Mouse (Mus musculus) liver, embryonic 15.5 days (tissue): ENCODE results near the gene Tpst1. TPM values are rescaled to one million over a fixed set of nuclear protein-coding genes. Genes with fewer than 3 reads are reported as not detected.

Experiments used
- ATAC-seq: fragments of 200-750 bp; cut with Nextera tagmentation; 2 replicates; pipeline ENCODE4 v1.8.0; 2017; ENCODE audit warnings: moderate number of reproducible peaks, mild to moderate bottlenecking, moderate library complexity; ENCODE audit not compliant: insufficient read depth
- H3K27ac ChIP-seq: fragments of 300-500 bp; sonication (generic); replicated peaks from 2 replicates; pipeline ENCODE4 v1.5.1; 2015; ENCODE audit warnings: mild to moderate bottlenecking, inconsistent platforms
- H3K27me3 ChIP-seq: fragments of 300-500 bp; sonication (generic); 2 replicates; pipeline ENCODE4 v1.6.1; 2015; ENCODE audit warnings: mild to moderate bottlenecking, inconsistent platforms
- H3K36me3 ChIP-seq: fragments of 300-500 bp; sonication (generic); replicated peaks from 2 replicates; pipeline ENCODE4 v1.6.1; 2015; ENCODE audit warnings: moderate library complexity, mild to moderate bottlenecking, inconsistent platforms
- H3K4me1 ChIP-seq: fragments of 300-500 bp; sonication (generic); replicated peaks from 2 replicates; pipeline ENCODE4 v1.6.1; 2015; ENCODE audit warnings: inconsistent platforms
- H3K4me2 ChIP-seq: fragments of 300-500 bp; sonication (generic); 2 replicates; pipeline ENCODE4 v1.6.1; 2015; ENCODE audit warnings: moderate library complexity, mild to moderate bottlenecking, inconsistent platforms
- H3K4me3 ChIP-seq: fragments of 300-500 bp; sonication (generic); replicated peaks from 2 replicates; pipeline ENCODE4 v1.5.1; 2015; ENCODE audit warnings: mild to moderate bottlenecking, inconsistent platforms
- H3K9ac ChIP-seq: fragments of 300-500 bp; sonication (generic); 2 replicates; pipeline ENCODE4 v1.6.1; 2015; ENCODE audit warnings: moderate library complexity, mild to moderate bottlenecking, inconsistent platforms
- H3K9me3 ChIP-seq: fragments of 300-500 bp; sonication (generic); replicated peaks from 2 replicates; pipeline ENCODE4 v1.6.1; 2016; ENCODE audit warnings: inconsistent platforms
- WGBS: fragments of 180-500 bp; shearing (Covaris S2); methylation state at CpG from one replicate; pipeline ENCODE4 v1.1.7; 2015; ENCODE audit warnings: mixed read lengths; ENCODE audit not compliant: insufficient replicate concordance; 5-methylcytosine and 5-hydroxymethylcytosine counted together
- polyA plus RNA-seq: library from polyadenylated mRNA; unstranded; fragments of >200 nt; fragmentation: Nextera tagmentation; extraction: Ambion mirVana; gene quantifications from 2 replicates; pipeline ENCODE4 v1.2.1, GENCODE M21; 2015

Tpst1 gene
- polyA plus RNA-seq, 1 experiment from 2014 or later, result 22.6 TPM

GRCm38 (mm10) chr5:130144334-130145312 is 71.5 kb downstream of the Tpst1 start, which contains the start of gene Kctd7:
Gene Kctd7, plus strand, starts transcription at chr5:130144861.
- peaks cover 25% of the 10 kb centered on the region for H3K36me3 ChIP-seq
- under 1% methylated on average over 65 of the region's 66 CpGs for WGBS
- H3K4me3 ChIP-seq, result peak within 1 kb of the TSS; percentile 73
- H3K27ac ChIP-seq, result peak within 1 kb of the TSS; percentile 99
- H3K9ac ChIP-seq, result peak within 1 kb of the TSS; percentile 82
- H3K4me2 ChIP-seq, result peak within 1 kb of the TSS; percentile 87
- H3K9me3 ChIP-seq, result no peaks in the 10 kb centered on the region
- H3K4me1 ChIP-seq, result peaks cover 37% of the 10 kb centered on the region
- ATAC-seq, result peak; percentile 91
- H3K27me3 ChIP-seq, result no peaks in the 10 kb centered on the region

DNA sequence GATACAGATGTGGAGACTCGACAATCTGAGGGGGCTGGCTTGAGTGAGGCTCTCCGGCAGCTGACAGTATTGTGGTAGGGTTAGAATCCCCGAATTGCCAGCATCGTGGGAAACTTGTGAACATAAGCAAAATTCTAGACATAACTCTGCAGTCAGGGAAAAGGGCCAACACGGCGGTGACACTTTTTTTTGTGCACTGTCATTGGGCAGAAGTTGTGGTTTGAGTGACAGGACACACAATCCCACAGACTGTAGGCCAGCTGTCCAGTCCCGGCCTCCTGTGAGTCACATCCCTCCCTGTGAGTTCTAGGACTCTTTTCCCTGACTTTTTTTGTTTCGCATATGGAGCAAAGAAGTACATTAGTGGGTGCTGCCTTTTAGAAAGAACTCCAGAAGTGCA is 72.8 kb downstream of the Tpst1 start:
- H3K4me2 ChIP-seq, result peak overlapping the region; percentile 87
- peak overlapping the region; percentile 82 for H3K9ac ChIP-seq
- peak overlapping the region; percentile 73 for H3K4me3 ChIP-seq
- no peaks in the 10 kb centered on the region for H3K9me3 ChIP-seq
- no peaks in the 10 kb centered on the region for H3K27me3 ChIP-seq
- H3K4me1 ChIP-seq, result peaks cover 37% of the 10 kb centered on the region
- 63% methylated on average over 8 of the region's 8 CpGs for WGBS
- peaks cover 38% of the 10 kb centered on the region for H3K36me3 ChIP-seq
- peak overlapping the region; percentile 99; the same call in 1 of the 2 replicates for H3K27ac ChIP-seq
- ATAC-seq, result no peak

DNA sequence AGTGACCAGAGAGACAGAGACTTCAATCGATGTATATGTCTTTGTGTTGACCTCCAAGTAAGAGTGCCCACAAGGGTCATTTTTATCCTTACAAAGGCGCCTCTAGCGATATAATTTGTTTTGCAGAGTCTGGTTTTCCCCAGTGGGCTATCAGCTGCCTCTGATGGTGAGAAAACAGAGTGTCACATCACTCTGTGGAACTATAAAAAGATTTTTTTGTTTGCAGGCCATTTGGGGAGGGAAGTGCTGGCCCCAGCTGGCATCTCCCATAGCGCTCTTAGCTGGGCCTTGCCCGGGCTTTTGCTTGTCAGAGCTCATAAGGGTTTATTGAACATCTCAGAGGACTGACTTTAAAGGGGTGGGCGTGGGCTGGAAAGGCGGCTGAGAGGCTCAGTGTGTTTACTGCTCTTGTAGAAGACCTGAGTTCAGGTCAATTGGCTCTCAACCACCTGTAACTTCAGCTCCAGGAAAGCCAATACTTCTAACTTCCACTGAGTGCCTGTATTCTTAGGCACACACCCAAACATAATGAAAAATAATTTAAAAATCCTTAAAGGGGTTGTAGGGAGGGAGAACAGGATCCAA is 76.7 kb downstream of the Tpst1 start:
- Histone ChIP-seq H3K36me3 (peaks cover 71% of the 10 kb centered on the region), H3K4me2 (no peak overlapping the region)

GRCm38 (mm10) chr5:130154286-130154685 is 81.2 kb downstream of the Tpst1 start:
- peaks cover 56% of the 10 kb centered on the region for H3K36me3 ChIP-seq
- no peaks in the 10 kb centered on the region for H3K4me1 ChIP-seq
- H3K9ac ChIP-seq, result no peak overlapping the region
- no peak overlapping the region for H3K4me2 ChIP-seq
- no peak overlapping the region for H3K4me3 ChIP-seq
- no peaks in the 10 kb centered on the region for H3K27me3 ChIP-seq
- no peaks in the 10 kb centered on the region for H3K9me3 ChIP-seq
- ATAC-seq, result no peak
- 76% methylated on average over 2 of the region's 2 CpGs for WGBS
- no peak overlapping the region for H3K27ac ChIP-seq

More for the DNA sequence above, 76.7 kb downstream of the Tpst1 start:
- Histone ChIP-seq H3K9me3 (no peaks in the 10 kb centered on the region), H3K27me3 (no peaks in the 10 kb centered on the region), H3K4me1 (peaks cover 25% of the 10 kb centered on the region), H3K27ac (no peak overlapping the region), H3K4me3 (no peak overlapping the region), H3K9ac (no peak overlapping the region)
- ATAC-seq, result no peak
- 80% methylated on average over 7 of the region's 7 CpGs for WGBS

- peaks cover 9% of the 10 kb centered on the region for H3K4me1 ChIP-seq
- H3K9ac ChIP-seq, result no peak overlapping the region
- H3K27ac ChIP-seq, result no peak overlapping the region
- no peak overlapping the region for H3K4me2 ChIP-seq
- H3K9me3 ChIP-seq, result no peaks in the 10 kb centered on the region
- no peak overlapping the region for H3K4me3 ChIP-seq
- H3K27me3 ChIP-seq, result no peaks in the 10 kb centered on the region
- ATAC-seq, result no peak
- peaks cover 16% of the 10 kb centered on the region for H3K36me3 ChIP-seq
- WGBS, result 73% methylated on average over 4 of the region's 4 CpGs
Observed at GRCm38 (mm10) chr5:130158545-130158944, 85.4 kb downstream of the Tpst1 start.

DNA sequence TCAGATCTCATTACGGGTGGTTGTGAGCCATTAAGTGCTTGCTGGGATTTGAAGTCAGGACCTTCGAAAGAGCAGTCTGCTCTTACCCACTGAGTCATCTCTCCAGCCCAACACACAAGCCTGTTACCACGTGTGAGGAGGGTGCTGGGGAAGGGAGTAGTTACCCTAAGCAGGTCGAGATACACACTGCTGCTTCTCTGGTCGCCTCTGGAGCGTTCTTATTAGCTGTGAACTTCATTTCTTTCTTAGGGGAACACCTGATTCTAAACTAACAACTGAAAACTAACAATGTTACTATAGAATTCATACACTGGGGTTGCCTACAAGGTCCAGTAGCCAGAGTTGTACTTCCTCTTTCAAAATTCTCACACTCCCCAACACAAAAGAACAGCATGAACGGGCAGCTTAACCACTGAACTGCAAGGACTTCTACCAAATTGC is 86.7 kb downstream of the Tpst1 start:
- WGBS, result 43% methylated on average over 7 of the region's 7 CpGs
- no peak for ATAC-seq
- H3K4me3 ChIP-seq, result no peak overlapping the region
- peaks cover 21% of the 10 kb centered on the region for H3K4me1 ChIP-seq
- peaks cover 7% of the 10 kb centered on the region; the same call in 1 of the 2 replicates for H3K36me3 ChIP-seq
- H3K9me3 ChIP-seq, result no peaks in the 10 kb centered on the region
- no peaks in the 10 kb centered on the region for H3K27me3 ChIP-seq
- no peak overlapping the region for H3K27ac ChIP-seq
- H3K9ac ChIP-seq, result no peak overlapping the region
- H3K4me2 ChIP-seq, result no peak overlapping the region

DNA sequence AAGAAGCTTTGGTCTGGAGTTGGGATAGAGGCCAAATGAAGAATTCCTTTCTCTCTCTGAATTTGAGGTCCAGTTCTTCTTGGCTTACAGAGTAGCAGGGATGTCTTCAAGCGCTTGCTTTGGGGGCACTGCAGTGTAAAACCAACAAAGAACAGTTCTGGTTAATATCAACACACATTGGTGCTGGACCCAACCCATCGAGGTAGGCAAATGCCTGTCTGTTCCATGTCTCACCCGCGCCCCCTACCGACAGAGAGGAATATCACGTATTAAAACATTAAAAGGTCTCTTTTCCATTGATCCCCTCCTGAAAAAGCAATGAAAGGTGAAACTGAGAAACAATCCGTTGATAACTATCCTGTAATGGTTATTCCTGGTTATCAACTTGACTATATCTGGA is 90.5 kb downstream of the Tpst1 start:
- peaks cover 40% of the 10 kb centered on the region for H3K4me1 ChIP-seq
- no peak overlapping the region for H3K4me3 ChIP-seq
- 0 out of 2 replicates have a peak, but pooled peaks have one; percentile 41 for ATAC-seq
- no peak overlapping the region for H3K9ac ChIP-seq
- H3K36me3 ChIP-seq, result no peaks in the 10 kb centered on the region
- H3K9me3 ChIP-seq, result no peaks in the 10 kb centered on the region
- no peak overlapping the region for H3K4me2 ChIP-seq
- no peaks in the 10 kb centered on the region for H3K27me3 ChIP-seq
- under 1% methylated on average over 7 of the region's 7 CpGs for WGBS
- no peak overlapping the region for H3K27ac ChIP-seq

- WGBS, result 30% methylated on average over 4 of the region's 4 CpGs
- H3K27ac ChIP-seq, result peak overlapping the region; percentile 64
- no peak overlapping the region for H3K4me3 ChIP-seq
- H3K4me2 ChIP-seq, result no peak overlapping the region
- H3K9ac ChIP-seq, result peak overlapping the region; percentile 20; the same call in 1 of the 2 replicates
- H3K4me1 ChIP-seq, result peaks cover 55% of the 10 kb centered on the region
- ATAC-seq, result peak; percentile 45; the same call in 1 of the 2 replicates
- H3K27me3 ChIP-seq, result no peaks in the 10 kb centered on the region
- H3K36me3 ChIP-seq, result no peaks in the 10 kb centered on the region
- no peaks in the 10 kb centered on the region for H3K9me3 ChIP-seq
Observed at GRCm38 (mm10) chr5:130165213-130165612, 92.1 kb downstream of the Tpst1 start.

GRCm38 (mm10) chr5:130169109-130169508 is 96.0 kb downstream of the Tpst1 start:
- no peaks in the 10 kb centered on the region for H3K9me3 ChIP-seq
- no peak overlapping the region for H3K4me3 ChIP-seq
- H3K27me3 ChIP-seq, result no peaks in the 10 kb centered on the region
- no peaks in the 10 kb centered on the region for H3K36me3 ChIP-seq
- 71% methylated on average over 6 of the region's 6 CpGs for WGBS
- peak overlapping the region; percentile 100 for H3K27ac ChIP-seq
- H3K9ac ChIP-seq, result no peak overlapping the region
- H3K4me2 ChIP-seq, result no peak overlapping the region
- no peak for ATAC-seq
- peaks cover 71% of the 10 kb centered on the region for H3K4me1 ChIP-seq

- 0 out of 2 replicates have a peak, but pooled peaks cover 6% of the 10 kb centered on the region for H3K36me3 ChIP-seq
- peak overlapping the region; percentile 98 for H3K9ac ChIP-seq
- peak overlapping the region; percentile 100 for H3K27ac ChIP-seq
- H3K4me2 ChIP-seq, result peak overlapping the region; percentile 84
- H3K4me1 ChIP-seq, result peaks cover 71% of the 10 kb centered on the region
- peak overlapping the region; percentile 96 for H3K4me3 ChIP-seq
- 3% methylated on average over 6 of the region's 6 CpGs for WGBS
- no peaks in the 10 kb centered on the region for H3K27me3 ChIP-seq
- ATAC-seq, result peak; percentile 87
- no peaks in the 10 kb centered on the region for H3K9me3 ChIP-seq
Observed at GRCm38 (mm10) chr5:130170666-130171422, 97.7 kb downstream of the Tpst1 start.
